8 mouse cellular contexts compared by ENCODE assay signal in genomic region chr10:80141243-80141642, GRCm38 (mm10). TPM values are rescaled to one million over a fixed set of nuclear protein-coding genes. Genes with fewer than 3 reads are reported as not detected.
A peak's percentile ranks its signal among the peaks of the same experiment; 100 is the strongest.
DNase-seq lines count a peak whose midpoint lies in the region; ATAC-seq and TF ChIP-seq lines count a peak whose summit lies in the region.

No protein-coding gene starts in this region.

- in situ Hi-C loops in CH12.LX (cut with MboI; ENCODE audit: low pct_ligation_motif_present, low pct_unique_long_range_greater_than_20kb, low sequenced_read_pairs): loop anchor here (5.0 kb wide), 1 partner anchor 154 kb away; the partner anchor contains the start of gene Cnn2

- TF ChIP-seq RAD21 in CH12.LX (IDR thresholded peaks at IDR 0.05; ENCODE audit: low read depth, low read length): peak; percentile 87

- peak overlapping the region; percentile 57 for H3K9ac ChIP-seq in CH12.LX (ENCODE audit: insufficient read depth, low read depth)
- peak overlapping the region; percentile 54 for H3K9ac ChIP-seq in heart, embryonic 15.5 days
- peak overlapping the region; percentile 60 for H3K9ac ChIP-seq in liver, embryonic 14.5 days (replicated peaks)
- no peak overlapping the region for H3K9ac ChIP-seq in stomach, embryonic 15.5 days

- dilution Hi-C loops in CH12.LX (cut with MboI; ENCODE audit: extremely low pct_ligation_motif_present, extremely low pct_unique_long_range_greater_than_20kb, low sequenced_read_pairs): no loop called here

- TF ChIP-seq POLR2A in CH12.LX (IDR thresholded peaks at IDR 0.05; ENCODE audit: low read depth, low read length): peak; percentile 77

- TF ChIP-seq CTCF in CH12.LX (conservative IDR thresholded peaks at IDR 0.05 in 1 of 2, IDR thresholded peaks at IDR 0.05 in 1 of 2; ENCODE audit: low read depth in 2 of 2, low read length in 2 of 2): peak in 1 of 2 experiments; percentile 89; a peak in 2 of 4 replicates
- peak; percentile 89 for TF ChIP-seq CTCF in liver, embryonic 14.5 days (IDR thresholded peaks at IDR 0.05; ENCODE audit: low read depth)

- WGBS in forebrain, embryonic 10.5 days: under 1% methylated on average over 29 of the region's 29 CpGs
- WGBS in heart, embryonic 15.5 days: 1% methylated on average over 29 of the region's 29 CpGs
- under 1% methylated on average over 29 of the region's 29 CpGs for WGBS in liver, embryonic 14.5 days (ENCODE audit: insufficient replicate concordance)
- 0% methylated on average over 29 of the region's 29 CpGs for WGBS in stomach, embryonic 15.5 days

- H3K4me1 ChIP-seq in CH12.LX (ENCODE audit: control insufficient read depth in 1 of 2, insufficient read depth in 2 of 2): peaks cover 23 to 59% of the 10 kb centered on the region in 2 experiments
- peaks cover 92% of the 10 kb centered on the region for H3K4me1 ChIP-seq in forebrain, embryonic 10.5 days
- peaks cover 85% of the 10 kb centered on the region for H3K4me1 ChIP-seq in heart, embryonic 15.5 days (replicated peaks)
- peaks cover 11 to 31% of the 10 kb centered on the region in 2 experiments for H3K4me1 ChIP-seq in liver, embryonic 14.5 days (replicated peaks; ENCODE audit: control insufficient read depth in 2 of 2, insufficient read depth in 2 of 2, low read length in 1 of 2)
- peaks cover 54% of the 10 kb centered on the region for H3K4me1 ChIP-seq in stomach, embryonic 15.5 days

- H3K27me3 ChIP-seq in CH12.LX (replicated peaks): peaks cover 25% of the 10 kb centered on the region
- H3K27me3 ChIP-seq in forebrain, embryonic 10.5 days (ENCODE audit: poor library complexity, severe bottlenecking): peaks cover 34% of the 10 kb centered on the region
- peaks cover 20% of the 10 kb centered on the region for H3K27me3 ChIP-seq in heart, embryonic 15.5 days
- H3K27me3 ChIP-seq in liver, embryonic 14.5 days (ENCODE audit: control insufficient read depth, insufficient read depth, low read length): peaks cover 32% of the 10 kb centered on the region
- H3K27me3 ChIP-seq in stomach, embryonic 15.5 days (replicated peaks): peaks cover 16% of the 10 kb centered on the region

- H3K4me2 ChIP-seq in CH12.LX (ENCODE audit: insufficient read depth, low read depth, poor library complexity, severe bottlenecking): peak overlapping the region; percentile 72
- H3K4me2 ChIP-seq in heart, embryonic 15.5 days: peak overlapping the region; percentile 82
- H3K4me2 ChIP-seq in liver, embryonic 14.5 days (ENCODE audit: low read depth): peak overlapping the region; percentile 94
- H3K4me2 ChIP-seq in stomach, embryonic 15.5 days: peak overlapping the region; percentile 78

- H3K79me2 ChIP-seq in CH12.LX (replicated peaks; ENCODE audit: control insufficient read depth, extremely low read depth, insufficient read depth, poor library complexity, severe bottlenecking): peaks cover 18% of the 10 kb centered on the region

- DNase-seq in CH12.LX (ENCODE audit: extremely low read depth): peak; percentile 96
- DNase-seq in c-Kit-positive CD71-negative TER-119-negative erythroid progenitor cells, embryonic 14.5 days (ENCODE audit: low read depth): peak; percentile 92
- peak; percentile 92 for DNase-seq in forebrain, embryonic 10.5 days (ENCODE audit: extremely low spot score, low spot score)
- peak; percentile 96 to 99 for DNase-seq in kidney, postnatal 25 days
- peak; percentile 89 to 92 (median 92) for DNase-seq in liver, embryonic 14.5 days (ENCODE audit: low read depth in 3 of 3, low spot score in 3 of 3)
- DNase-seq in neural tube, embryonic 10.5 days (ENCODE audit: extremely low spot score, low spot score): peak; percentile 89

- peak overlapping the region; percentile 58 to 84 (median 80) for H3K4me3 ChIP-seq in CH12.LX (replicated peaks in 1 of 3; ENCODE audit: low read depth in 2 of 3, low read length in 2 of 3, poor library complexity in 1 of 3)
- peak overlapping the region; percentile 95 for H3K4me3 ChIP-seq in forebrain, embryonic 10.5 days
- H3K4me3 ChIP-seq in heart, embryonic 15.5 days: peak overlapping the region; percentile 78
- peak overlapping the region; percentile 62 to 71 for H3K4me3 ChIP-seq in liver, embryonic 14.5 days (ENCODE audit: insufficient read depth in 1 of 2, low read depth in 2 of 2, low read length in 2 of 2)
- H3K4me3 ChIP-seq in stomach, embryonic 15.5 days (replicated peaks): peak overlapping the region; percentile 69

- H3K36me3 ChIP-seq in CH12.LX (replicated peaks in 1 of 2; ENCODE audit: control insufficient read depth in 1 of 2, insufficient read depth in 1 of 2, low read length in 1 of 2): peaks cover 26 to 29% of the 10 kb centered on the region in 2 experiments
- peaks cover 36% of the 10 kb centered on the region for H3K36me3 ChIP-seq in forebrain, embryonic 10.5 days (replicated peaks)
- H3K36me3 ChIP-seq in heart, embryonic 15.5 days: peaks cover 30% of the 10 kb centered on the region
- peaks cover 16% of the 10 kb centered on the region for H3K36me3 ChIP-seq in liver, embryonic 14.5 days (replicated peaks; ENCODE audit: control insufficient read depth, insufficient read depth, low read depth)
- peaks cover 9% of the 10 kb centered on the region for H3K36me3 ChIP-seq in stomach, embryonic 15.5 days

- H3K9me3 ChIP-seq in CH12.LX (replicated peaks; ENCODE audit: low read length): no peaks in the 10 kb centered on the region
- H3K9me3 ChIP-seq in forebrain, embryonic 10.5 days: no peaks in the 10 kb centered on the region
- H3K9me3 ChIP-seq in heart, embryonic 15.5 days (replicated peaks): no peaks in the 10 kb centered on the region
- H3K9me3 ChIP-seq in liver, embryonic 14.5 days (ENCODE audit: control insufficient read depth, low read length): no peaks in the 10 kb centered on the region
- H3K9me3 ChIP-seq in stomach, embryonic 15.5 days: no peaks in the 10 kb centered on the region

- H3K27ac ChIP-seq in CH12.LX (ENCODE audit: insufficient read depth, low read depth): peak overlapping the region; percentile 21; the same call in 1 of the 2 replicates
- H3K27ac ChIP-seq in forebrain, embryonic 10.5 days: peak overlapping the region; percentile 85
- peak overlapping the region; percentile 87 for H3K27ac ChIP-seq in heart, embryonic 15.5 days
- H3K27ac ChIP-seq in liver, embryonic 14.5 days: peak overlapping the region; percentile 83
- peak overlapping the region; percentile 84 for H3K27ac ChIP-seq in stomach, embryonic 15.5 days

- TF ChIP-seq EP300 in CH12.LX (IDR thresholded peaks at IDR 0.05; ENCODE audit: low read length): no peak; the same call in 1 of the 2 replicates
- TF ChIP-seq EP300 in liver, embryonic 14.5 days (IDR thresholded peaks at IDR 0.05; ENCODE audit: low read depth): no peak; the same call in 1 of the 2 replicates

- ATAC-seq in heart, embryonic 15.5 days (replicated peaks; ENCODE audit: insufficient number of reproducible peaks, insufficient read depth, low FRiP score, low read depth): peak; percentile 69
- peak; percentile 74 for ATAC-seq in liver, embryonic 14.5 days (ENCODE audit: insufficient read depth)
- ATAC-seq in stomach, embryonic 15.5 days (ENCODE audit: insufficient read depth, low FRiP score, low read depth): peak; percentile 70

RNA-seq across cellular contexts. Expression of gene Cbarp, which starts 0.6 kb away (rescaled TPM):
- total RNA-seq in CH12.LX (2012; rRNA removed) (2.3 and 2.6 TPM in 2 replicates), CH12.LX (2014; rRNA removed) (0.09 and 0.19 TPM in 2 replicates)
- 1.7 and 2.4 TPM in 2 replicates for polyA plus RNA-seq in CH12.LX (2012; ENCODE audit: insufficient read length, low read depth)
- 6.8 and 7.3 TPM in 2 replicates for polyA plus RNA-seq in forebrain, embryonic 10.5 days (2016; fragmentation: Nextera tagmentation; extraction: Ambion mirVana)
- polyA plus RNA-seq in heart, embryonic 15.5 days (2015; fragmentation: Nextera tagmentation; extraction: Ambion mirVana): 1.7 and 2.9 TPM in 2 replicates
- polyA plus RNA-seq in liver, embryonic 14.5 days (2012; rRNA removed): 1.8 and 2.2 TPM in 2 replicates
- 0.42 and 1.1 TPM in 2 replicates for polyA plus RNA-seq in liver, embryonic 14.5 days (2014; fragmentation: Nextera tagmentation; extraction: Ambion mirVana)
- polyA plus RNA-seq in stomach, embryonic 15.5 days (2015; fragmentation: Nextera tagmentation; extraction: Ambion mirVana): 5.1 and 6.7 TPM in 2 replicates

RNA-seq across cellular contexts. Expression of gene Atp5d, which starts 2.8 kb away (rescaled TPM):
- 270 and 326 TPM in 2 replicates for total RNA-seq in CH12.LX (2012; rRNA removed)
- 85.8 and 106 TPM in 2 replicates for total RNA-seq in CH12.LX (2014; rRNA removed)
- 306 and 352 TPM in 2 replicates for polyA plus RNA-seq in CH12.LX (2012; ENCODE audit: insufficient read length, low read depth)
- 495 and 498 TPM in 2 replicates for polyA plus RNA-seq in forebrain, embryonic 10.5 days (2016; fragmentation: Nextera tagmentation; extraction: Ambion mirVana)
- polyA plus RNA-seq in heart, embryonic 15.5 days (2015; fragmentation: Nextera tagmentation; extraction: Ambion mirVana): 861 and 962 TPM in 2 replicates
- polyA plus RNA-seq in liver, embryonic 14.5 days (2012; rRNA removed): 196 and 211 TPM in 2 replicates
- polyA plus RNA-seq in liver, embryonic 14.5 days (2014; fragmentation: Nextera tagmentation; extraction: Ambion mirVana): 249 and 270 TPM in 2 replicates
- 544 and 602 TPM in 2 replicates for polyA plus RNA-seq in stomach, embryonic 15.5 days (2015; fragmentation: Nextera tagmentation; extraction: Ambion mirVana)

RNA-seq across cellular contexts. Expression of gene Midn, which starts 6.8 kb away (rescaled TPM):
- 11.6 and 16.2 TPM in 2 replicates for total RNA-seq in CH12.LX (2012; rRNA removed)
- total RNA-seq in CH12.LX (2014; rRNA removed): 3.9 and 4.7 TPM in 2 replicates
- 25.2 and 33.2 TPM in 2 replicates for polyA plus RNA-seq in CH12.LX (2012; ENCODE audit: insufficient read length, low read depth)
- polyA plus RNA-seq in forebrain, embryonic 10.5 days (2016; fragmentation: Nextera tagmentation; extraction: Ambion mirVana): 19.1 and 19.8 TPM in 2 replicates
- 11.6 and 16.8 TPM in 2 replicates for polyA plus RNA-seq in heart, embryonic 15.5 days (2015; fragmentation: Nextera tagmentation; extraction: Ambion mirVana)
- polyA plus RNA-seq in liver, embryonic 14.5 days (2012; rRNA removed): 9.1 and 10.3 TPM in 2 replicates
- polyA plus RNA-seq in liver, embryonic 14.5 days (2014; fragmentation: Nextera tagmentation; extraction: Ambion mirVana): 5.1 and 5.7 TPM in 2 replicates
- polyA plus RNA-seq in stomach, embryonic 15.5 days (2015; fragmentation: Nextera tagmentation; extraction: Ambion mirVana): 16.0 and 19.8 TPM in 2 replicates

RNA-seq across cellular contexts. Expression of gene Cirbp, which starts 24.5 kb away (rescaled TPM):
- 28.3 and 34.4 TPM in 2 replicates for total RNA-seq in CH12.LX (2012; rRNA removed)
- 27.0 and 31.9 TPM in 2 replicates for total RNA-seq in CH12.LX (2014; rRNA removed)
- 40.2 and 45.9 TPM in 2 replicates for polyA plus RNA-seq in CH12.LX (2012; ENCODE audit: insufficient read length, low read depth)
- polyA plus RNA-seq in forebrain, embryonic 10.5 days (2016; fragmentation: Nextera tagmentation; extraction: Ambion mirVana): 90.9 and 116 TPM in 2 replicates
- polyA plus RNA-seq in heart, embryonic 15.5 days (2015; fragmentation: Nextera tagmentation; extraction: Ambion mirVana): 86.7 and 90.2 TPM in 2 replicates
- polyA plus RNA-seq in liver, embryonic 14.5 days (2012; rRNA removed): 19.4 and 19.8 TPM in 2 replicates
- 10.1 and 10.7 TPM in 2 replicates for polyA plus RNA-seq in liver, embryonic 14.5 days (2014; fragmentation: Nextera tagmentation; extraction: Ambion mirVana)
- polyA plus RNA-seq in stomach, embryonic 15.5 days (2015; fragmentation: Nextera tagmentation; extraction: Ambion mirVana): 90.3 and 103 TPM in 2 replicates

RNA-seq across cellular contexts. Expression of gene Stk11, which starts 25.6 kb away (rescaled TPM):
- total RNA-seq in CH12.LX (2012; rRNA removed) (64.8 and 65.9 TPM in 2 replicates), CH12.LX (2014; rRNA removed) (47.4 and 48.5 TPM in 2 replicates)
- polyA plus RNA-seq in CH12.LX (2012; ENCODE audit: insufficient read length, low read depth): 93.4 and 94.9 TPM in 2 replicates
- 14.4 and 18.1 TPM in 2 replicates for polyA plus RNA-seq in forebrain, embryonic 10.5 days (2016; fragmentation: Nextera tagmentation; extraction: Ambion mirVana)
- polyA plus RNA-seq in heart, embryonic 15.5 days (2015; fragmentation: Nextera tagmentation; extraction: Ambion mirVana): 10.0 and 14.2 TPM in 2 replicates
- 80.5 and 88.8 TPM in 2 replicates for polyA plus RNA-seq in liver, embryonic 14.5 days (2012; rRNA removed)
- polyA plus RNA-seq in liver, embryonic 14.5 days (2014; fragmentation: Nextera tagmentation; extraction: Ambion mirVana): 17.4 and 18.9 TPM in 2 replicates
- 16.9 and 19.2 TPM in 2 replicates for polyA plus RNA-seq in stomach, embryonic 15.5 days (2015; fragmentation: Nextera tagmentation; extraction: Ambion mirVana)

Comparison
In these comparisons a context has a peak if more than half of its experiments do, and no peak if none do; other contexts are left out.
1. Peak in every context shown above with its lines: DNase-seq, ATAC-seq, H3K4me3 ChIP-seq and H3K27ac ChIP-seq.
2. H3K27ac ChIP-seq: peak in every context shown above with its lines; median percentile 87 in heart, embryonic 15.5 days; 85 in forebrain, embryonic 10.5 days; 84 in stomach, embryonic 15.5 days; 83 in liver, embryonic 14.5 days; 21 in CH12.LX.